Mouse (Mus musculus) heart, postnatal 0 days (tissue): ENCODE results near the gene Atxn7l3.

Source experiments
- CTCF ChIP-seq: IDR thresholded peaks from 2 replicates; pipeline ENCODE4 v1.5.1; 2016; ENCODE audit warnings: antibody characterized with exemption, control low read depth, low read depth
- EP300 ChIP-seq: IDR thresholded peaks from 2 replicates; pipeline ENCODE4 v1.6.1; 2016; ENCODE audit warnings: antibody characterized with exemption, low read depth

DNA sequence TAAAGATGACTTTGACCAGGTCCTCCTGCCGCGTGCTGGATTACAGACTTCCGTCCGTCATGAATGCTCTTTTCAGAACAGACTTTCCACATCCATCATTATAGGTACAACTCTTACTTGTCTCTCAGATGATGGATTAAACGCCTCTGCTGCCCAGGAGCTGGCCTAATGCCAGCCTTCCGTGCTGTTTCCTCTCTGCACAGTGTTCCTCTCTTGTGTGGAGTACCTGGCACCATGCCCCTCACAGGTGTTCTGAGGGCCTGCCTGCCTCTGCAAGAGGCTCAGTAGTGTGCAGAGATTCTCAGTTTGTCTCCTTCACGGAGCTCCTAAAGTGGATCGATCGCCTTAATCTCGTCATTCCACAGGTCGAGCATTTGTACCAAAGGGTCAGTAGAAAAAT is 42.8 kb upstream of the Atxn7l3 start:
- no peak for TF ChIP-seq CTCF
- TF ChIP-seq EP300, result no peak
